Mouse (Mus musculus): Measurements from ENCODE around the gene Olfr1381. TPM values are rescaled to one million over a fixed set of nuclear protein-coding genes. Genes with fewer than 3 reads are reported as not detected.

The Olfr1381 gene
- polyA plus RNA-seq, 1 experiment from 2014 or later = not detected

Other genes with a start within 250 kb of the Olfr1381 start
- gene Olfr10, start 238.7 kb upstream of the Olfr1381 start, polyA plus RNA-seq (2015; fragmentation: Nextera tagmentation; extraction: Ambion mirVana) = not detected in 2 replicates
- gene Olfr1391, start 220.7 kb upstream of the Olfr1381 start, polyA plus RNA-seq (2015; fragmentation: Nextera tagmentation; extraction: Ambion mirVana) = not detected in 2 replicates
- gene Olfr1390, start 208.3 kb upstream of the Olfr1381 start, polyA plus RNA-seq (2015; fragmentation: Nextera tagmentation; extraction: Ambion mirVana) = not detected in 2 replicates
- gene Olfr1389, start 120.4 kb upstream of the Olfr1381 start, polyA plus RNA-seq (2015; fragmentation: Nextera tagmentation; extraction: Ambion mirVana) = not detected in 2 replicates
- gene Olfr1388, start 106.8 kb upstream of the Olfr1381 start, polyA plus RNA-seq (2015; fragmentation: Nextera tagmentation; extraction: Ambion mirVana) = 0.12 and 0.15 TPM in 2 replicates
- gene Olfr1387, start 88.1 kb upstream of the Olfr1381 start, polyA plus RNA-seq (2015; fragmentation: Nextera tagmentation; extraction: Ambion mirVana) = not detected in 2 replicates
- gene Olfr1386, start 78.4 kb upstream of the Olfr1381 start, polyA plus RNA-seq (2015; fragmentation: Nextera tagmentation; extraction: Ambion mirVana) = not detected in 2 replicates
- 0.04 TPM in 1 of 2 replicates, not detected in the other for gene Olfr1385, start 54.4 kb upstream of the Olfr1381 start, polyA plus RNA-seq (2015; fragmentation: Nextera tagmentation; extraction: Ambion mirVana)
- not detected in 2 replicates for gene Olfr1384, start 36.7 kb upstream of the Olfr1381 start, polyA plus RNA-seq (2015; fragmentation: Nextera tagmentation; extraction: Ambion mirVana)
- gene Olfr1383, start 23.8 kb upstream of the Olfr1381 start, polyA plus RNA-seq (2015; fragmentation: Nextera tagmentation; extraction: Ambion mirVana) = not detected in 2 replicates
- not detected in 2 replicates for gene Olfr1382, start 15.2 kb upstream of the Olfr1381 start, polyA plus RNA-seq (2015; fragmentation: Nextera tagmentation; extraction: Ambion mirVana)
- not detected in 2 replicates for gene Olfr1380, start 13.4 kb downstream of the Olfr1381 start, polyA plus RNA-seq (2015; fragmentation: Nextera tagmentation; extraction: Ambion mirVana)
- gene Flt4, start 65.8 kb downstream of the Olfr1381 start, polyA plus RNA-seq (2015; fragmentation: Nextera tagmentation; extraction: Ambion mirVana) = 4.9 and 5.7 TPM in 2 replicates
- not detected in 2 replicates for gene Scgb3a1, start 120.2 kb downstream of the Olfr1381 start, polyA plus RNA-seq (2015; fragmentation: Nextera tagmentation; extraction: Ambion mirVana)
- 47.6 and 49.2 TPM in 2 replicates for gene Cnot6, start 169.3 kb downstream of the Olfr1381 start, polyA plus RNA-seq (2015; fragmentation: Nextera tagmentation; extraction: Ambion mirVana)